ENCODE assay signal across 16 mouse cellular contexts in genomic region chr14:25126544-25126943, GRCm38 (mm10).
A peak's percentile ranks its signal among the peaks of the same experiment; 100 is the strongest.
DNase-seq lines count a peak whose midpoint lies in the region; ATAC-seq and TF ChIP-seq lines count a peak whose summit lies in the region.
"Had no signal": no experiment of that assay in that cellular context is flagged by ENCODE, and none has a peak within 500 bp of the region (broad histone marks: within the 10 kb centered on the region; RNA-seq: fewer than 3 reads in every experiment).

No protein-coding gene starts in this region.

- no peaks in the 10 kb centered on the region for H3K9me3 ChIP-seq in forebrain, embryonic 10.5 days
- no peaks in the 10 kb centered on the region for H3K9me3 ChIP-seq in hindbrain, embryonic 15.5 days
- no peaks in the 10 kb centered on the region for H3K9me3 ChIP-seq in midbrain, postnatal 0 days (ENCODE audit: low read length)

- no peak for ATAC-seq in hindbrain, embryonic 15.5 days (ENCODE audit: low FRiP score, low read depth)
- no peak for ATAC-seq in midbrain, postnatal 0 days (ENCODE audit: low FRiP score)

- no peaks in the 10 kb centered on the region for H3K36me3 ChIP-seq in forebrain, embryonic 10.5 days (replicated peaks)
- no peaks in the 10 kb centered on the region for H3K36me3 ChIP-seq in hindbrain, embryonic 15.5 days
- no peaks in the 10 kb centered on the region for H3K36me3 ChIP-seq in midbrain, postnatal 0 days (ENCODE audit: insufficient read depth, low read length)

- no peak overlapping the region for H3K4me3 ChIP-seq in forebrain, embryonic 10.5 days
- H3K4me3 ChIP-seq in hindbrain, embryonic 15.5 days, result no peak overlapping the region
- no peak overlapping the region for H3K4me3 ChIP-seq in midbrain, postnatal 0 days (ENCODE audit: low read depth, low read length)
- H3K4me3 ChIP-seq: erythroblast, embryonic 14.5 days; heart, adult 2 months had no signal

- H3K4me1 ChIP-seq in forebrain, embryonic 10.5 days, result peaks cover 52% of the 10 kb centered on the region
- peaks cover 45% of the 10 kb centered on the region for H3K4me1 ChIP-seq in hindbrain, embryonic 15.5 days (replicated peaks)
- H3K4me1 ChIP-seq in midbrain, postnatal 0 days (ENCODE audit: insufficient read depth, low read length), result peaks cover 18% of the 10 kb centered on the region; the same call in 1 of the 2 replicates

- peak overlapping the region; percentile 75 for H3K27ac ChIP-seq in forebrain, embryonic 10.5 days
- peak overlapping the region; percentile 88 for H3K27ac ChIP-seq in hindbrain, embryonic 15.5 days (replicated peaks)
- H3K27ac ChIP-seq in midbrain, postnatal 0 days (ENCODE audit: low read depth, low read length), result peak overlapping the region; percentile 84
- H3K27ac ChIP-seq: heart, adult 2 months; macrophage had no signal

- WGBS in forebrain, embryonic 10.5 days, result 36% methylated on average over 7 of the region's 7 CpGs
- 17% methylated on average over 7 of the region's 7 CpGs for WGBS in hindbrain, embryonic 15.5 days
- WGBS in midbrain, postnatal 0 days, result 27% methylated on average over 7 of the region's 7 CpGs

- peaks cover 55% of the 10 kb centered on the region for H3K27me3 ChIP-seq in forebrain, embryonic 10.5 days (ENCODE audit: poor library complexity, severe bottlenecking)
- H3K27me3 ChIP-seq in hindbrain, embryonic 15.5 days, result no peaks in the 10 kb centered on the region
- no peaks in the 10 kb centered on the region for H3K27me3 ChIP-seq in midbrain, postnatal 0 days (ENCODE audit: insufficient read depth, low read length)

- H3K9ac ChIP-seq in hindbrain, embryonic 15.5 days, result no peak overlapping the region
- H3K9ac ChIP-seq in midbrain, postnatal 0 days (replicated peaks; ENCODE audit: low read length, poor library complexity, severe bottlenecking), result no peak overlapping the region

- peak; percentile 80 for DNase-seq in brain, embryonic 14.5 days (ENCODE audit: low read depth)
- DNase-seq in forebrain, embryonic 10.5 days (ENCODE audit: extremely low spot score, low spot score), result no peak
- peak; percentile 47 for DNase-seq in midbrain, postnatal 0 days (ENCODE audit: low spot score)
- DNase-seq in kidney, adult 9 months, result no peak
- DNase-seq in ovary, adult 18-20 months (ENCODE audit: low spot score), result no peak
- DNase-seq in frontal cortex, postnatal 25 days (ENCODE audit: low spot score in 2 of 2), result no peak
- DNase-seq in thymus, adult 18-20 months, result no peak
- DNase-seq: adrenal gland, postnatal 14 days; cerebellum, adult 2 months; heart, adult 2 months; kidney, postnatal 25 days; liver; thymus, postnatal 36 days had no signal

- H3K4me2 ChIP-seq in hindbrain, embryonic 15.5 days, result no peak overlapping the region
- no peak overlapping the region for H3K4me2 ChIP-seq in midbrain, postnatal 0 days (ENCODE audit: low read depth, low read length, poor library complexity, severe bottlenecking)

- no peak for TF ChIP-seq POLR2A in brain, embryonic 14.5 days (IDR thresholded peaks at IDR 0.05; ENCODE audit: borderline replicate concordance, extremely low read depth, insufficient read depth, insufficient read length, poor library complexity, severe bottlenecking)

- TF ChIP-seq CTCF in brain, embryonic 14.5 days (IDR thresholded peaks at IDR 0.05; ENCODE audit: borderline replicate concordance, extremely low read depth, insufficient read depth, insufficient read length), result no peak
- TF ChIP-seq CTCF in midbrain, postnatal 0 days (IDR thresholded peaks at IDR 0.05), result no peak

Comparison
In these comparisons a context has a peak if more than half of its experiments do, and no peak if none do; other contexts are left out.
1. DNase-seq: peak in brain, embryonic 14.5 days (single experiment) and midbrain, postnatal 0 days (single experiment); none in forebrain, embryonic 10.5 days (single experiment), kidney, adult 9 months (single experiment), ovary, adult 18-20 months (single experiment), frontal cortex, postnatal 25 days (0 of 2) and thymus, adult 18-20 months (0 of 2).
2. Peak in every context shown above with its lines, with median percentiles within 50 percentile points of each other: H3K27ac ChIP-seq.